Mouse (Mus musculus) E14TG2a.4 (cell line): ENCODE data around the gene Cdh13.

ENCODE experiments used
- CTCF ChIP-seq: conservative IDR thresholded peaks from 2 replicates; pipeline ENCODE4 v1.5.1; 2014; ENCODE audit warnings: low read length
- NANOG ChIP-seq: IDR thresholded peaks from 2 replicates; pipeline ENCODE4 v1.6.1; 2014; ENCODE audit warnings: borderline replicate concordance, low read length, mixed read lengths
- POU5F1 ChIP-seq: IDR thresholded peaks from 2 replicates; pipeline ENCODE4 v1.6.1; 2014; ENCODE audit warnings: low read length, borderline replicate concordance

GRCm38 (mm10) chr8:118410341-118410970 lies 126.9 kb downstream of the Cdh13 start:
- TF ChIP-seq CTCF (no peak), POU5F1 (no peak), NANOG (no peak)
